Mouse (Mus musculus) left cerebral cortex, postnatal 10 days (tissue): ENCODE measurements at regions not wholly inside any gene's neighbourhood (a gene's known extent, or its start where the extent isn't known, plus 50 kb on each side); places are given as distances from the start of the nearest gene placed in this dataset.

Source experiments
- DNase-seq, 2 experiments: peaks; one replicate each; pipeline ENCODE4 v3.0.0; 2021 to 2022; ENCODE audit warnings: low spot score in 2 of 2, mixed read lengths in 1 of 2; ENCODE audit errors: extremely low spot score in 1 of 2
- intact Hi-C: fragments of 180-260 bp; cut with DNase I; formaldehyde crosslinking; loops from one replicate; pipeline ENCODE4 v1.15.1; 2025

DNA sequence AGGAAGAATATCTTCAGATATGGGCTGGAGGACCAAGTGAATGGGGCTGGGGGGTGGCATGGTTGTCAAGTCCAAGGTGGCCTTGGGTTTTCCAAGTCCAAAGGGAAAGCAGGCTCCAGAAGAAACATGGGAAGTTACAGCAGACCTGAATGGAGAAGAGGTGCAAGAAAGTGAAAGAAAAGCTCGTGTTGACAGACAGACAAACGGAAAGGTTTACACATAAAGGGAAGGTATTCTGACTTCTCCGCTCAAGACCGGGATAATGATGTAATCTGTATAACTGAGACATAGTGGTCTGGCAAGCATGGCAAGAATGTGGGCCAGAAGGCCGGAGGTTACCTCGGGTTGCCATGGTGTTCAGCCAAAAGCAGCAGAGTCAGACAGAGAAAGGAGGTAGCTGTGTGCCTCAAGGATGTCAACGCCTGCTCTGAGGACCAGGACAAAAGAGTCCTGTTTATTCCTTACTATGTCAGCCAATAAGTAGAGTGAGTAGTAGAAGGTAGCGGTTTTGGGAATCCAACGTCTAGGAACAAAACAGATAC is 50.8 kb upstream of the Elk3 start:
- intact Hi-C loops, result no loop called here
- no peak for DNase-seq

- intact Hi-C loops, result no loop called here
- no peak for DNase-seq
Measured at GRCm38 (mm10) chr10:93364108-93364793, 53.3 kb upstream of the Elk3 start.

- intact Hi-C loops, result no loop called here
- DNase-seq, result no peak
Measured at GRCm38 (mm10) chr10:93364881-93365280, 53.9 kb upstream of the Elk3 start.

DNA sequence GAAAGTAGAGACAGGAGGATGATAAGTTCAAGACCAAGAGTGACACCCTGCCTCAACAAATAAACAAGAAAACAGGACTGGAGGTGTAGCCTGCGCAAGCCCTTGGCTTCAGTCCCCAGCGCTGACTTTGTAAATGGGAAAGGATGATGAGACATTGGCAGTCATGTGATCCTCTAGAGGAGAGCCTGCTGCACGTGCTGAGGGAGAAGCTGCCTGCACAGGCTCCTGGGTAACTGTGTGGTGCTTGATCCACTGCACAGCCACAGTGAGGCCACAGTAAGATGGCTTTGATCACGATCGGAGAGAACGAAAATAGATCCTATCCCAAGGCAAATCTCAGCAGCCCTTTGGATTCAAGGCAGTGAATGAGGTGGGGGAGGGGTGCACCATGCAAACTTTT is 54.4 kb upstream of the Elk3 start:
- intact Hi-C loops, result no loop called here
- DNase-seq, result no peak

- intact Hi-C loops, result no loop called here
- no peak for DNase-seq
Measured at GRCm38 (mm10) chr10:93365824-93366223, 54.9 kb upstream of the Elk3 start.

DNA sequence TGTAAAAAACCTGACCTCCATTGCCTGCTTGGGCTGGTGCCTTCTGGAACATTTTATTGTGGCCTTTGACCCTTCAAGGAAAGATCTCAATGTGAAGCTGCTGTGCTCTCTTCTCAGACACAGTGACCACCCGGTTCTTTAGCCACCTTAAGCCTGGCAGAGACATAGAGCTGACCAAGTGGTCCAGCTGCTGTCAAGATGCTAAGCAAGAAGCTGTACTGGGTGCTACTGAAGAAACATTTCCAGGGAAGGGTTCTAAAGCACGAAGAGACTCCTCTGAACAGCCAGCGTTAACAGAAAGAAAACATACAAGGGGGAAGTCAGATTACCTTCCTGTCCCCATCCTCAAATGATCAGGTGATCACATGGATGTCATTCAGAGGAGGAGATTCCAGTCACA is 58.8 kb upstream of the Elk3 start:
- DNase-seq, result no peak
- intact Hi-C loops, result no loop called here

DNA sequence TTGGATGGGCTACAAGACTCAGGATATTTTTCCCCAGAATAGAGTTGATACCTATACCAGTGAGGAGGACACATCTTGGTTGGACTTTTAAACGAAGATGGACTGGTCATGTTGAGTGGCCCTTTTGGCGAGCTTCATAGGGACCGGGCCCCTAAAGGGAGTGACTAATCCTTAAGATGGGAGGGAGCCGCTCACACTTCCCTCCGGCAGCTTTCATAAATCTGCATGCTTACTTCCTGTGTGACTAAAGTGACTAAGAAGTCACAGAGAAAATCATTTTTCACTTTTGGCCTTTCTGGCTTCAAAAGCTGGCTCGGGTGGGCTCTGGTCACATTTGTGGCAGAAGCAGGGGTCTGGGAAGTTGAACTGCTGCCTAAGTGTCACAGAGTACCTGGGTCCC is 59.4 kb upstream of the Elk3 start:
- intact Hi-C loops, result no loop called here
- no peak for DNase-seq

GRCm38 (mm10) chr10:93372281-93372680 is 61.3 kb upstream of the Elk3 start:
- no peak for DNase-seq
- intact Hi-C loops, result no loop called here

GRCm38 (mm10) chr10:93373265-93373664 is 62.3 kb upstream of the Elk3 start:
- no peak for DNase-seq
- intact Hi-C loops, result no loop called here

- no peak for DNase-seq
- intact Hi-C loops, result no loop called here
Measured at GRCm38 (mm10) chr10:93373954-93374689, 63.2 kb upstream of the Elk3 start.

DNA sequence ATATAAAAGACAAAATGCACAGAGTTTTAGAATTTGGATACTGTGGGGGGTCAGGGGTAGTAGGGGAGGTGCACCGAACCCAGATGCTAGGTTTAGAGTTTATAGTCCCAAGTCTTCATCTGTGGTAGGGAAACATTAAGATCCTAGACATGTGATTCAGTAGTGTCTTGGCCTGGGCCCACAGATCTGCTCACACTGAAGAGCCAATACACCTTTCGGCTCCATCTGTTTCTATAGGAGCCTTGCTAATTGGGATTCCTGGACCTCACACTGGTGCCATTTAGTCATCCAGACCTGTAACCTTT is 63.7 kb upstream of the Elk3 start:
- DNase-seq, result no peak
- intact Hi-C loops, result no loop called here

- intact Hi-C loops, result no loop called here
Measured at GRCm38 (mm10) chr10:93375007-93375711, 64.2 kb upstream of the Elk3 start.

DNA sequence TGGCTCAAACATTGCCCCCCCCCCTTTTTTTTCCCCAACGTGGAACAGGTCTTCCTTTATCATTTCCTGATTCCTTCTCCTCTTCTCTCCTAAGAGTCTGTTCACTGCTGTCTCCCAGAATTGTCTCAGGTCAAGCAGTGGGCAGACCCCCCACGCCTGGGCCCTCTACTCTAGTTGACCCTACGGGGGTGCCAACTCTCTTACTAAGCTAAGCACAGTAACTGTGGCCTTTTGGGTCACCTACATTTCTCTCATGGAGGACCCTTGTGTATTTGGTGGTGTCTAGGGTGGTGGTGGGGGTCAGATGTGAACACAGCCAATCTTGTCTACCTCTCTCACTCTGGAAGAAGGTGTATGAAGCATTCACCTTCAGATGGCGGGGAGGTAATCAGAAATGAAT is 64.8 kb upstream of the Elk3 start:
- intact Hi-C loops, result no loop called here
- no peak for DNase-seq

More at GRCm38 (mm10) chr10:93375007-93375711, 64.2 kb upstream of the Elk3 start:
- peak in 1 of 2 experiments; percentile 47 for DNase-seq

- DNase-seq, result no peak
- intact Hi-C loops, result no loop called here
Measured at GRCm38 (mm10) chr10:93376457-93376941, 65.6 kb upstream of the Elk3 start.

GRCm38 (mm10) chr10:93389276-93389675 is 63.9 kb upstream of the Lta4h start:
- intact Hi-C loops, result no loop called here
- DNase-seq, result no peak

DNA sequence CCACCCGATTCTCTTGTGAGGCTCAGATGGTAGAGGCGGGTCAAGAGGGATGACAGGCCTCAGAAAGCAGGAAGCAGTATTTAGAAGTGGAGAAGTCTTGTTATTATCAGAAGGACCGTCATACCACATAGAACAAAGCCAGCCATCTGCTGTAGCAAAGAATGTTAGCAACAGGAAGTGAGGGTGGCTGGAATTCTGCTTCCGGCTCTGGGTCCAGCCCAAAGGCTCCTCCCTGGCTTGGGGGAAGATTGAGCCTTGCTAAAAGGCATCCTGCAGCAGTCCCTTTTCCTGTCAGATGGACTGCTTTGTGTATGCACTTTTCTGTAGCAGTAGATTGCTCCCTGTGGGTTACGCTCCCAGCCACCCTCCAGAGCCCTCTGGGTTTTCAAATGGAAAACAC is 61.9 kb upstream of the Lta4h start:
- intact Hi-C loops, result no loop called here
- DNase-seq, result peak in 1 of 2 experiments; percentile 43

DNA sequence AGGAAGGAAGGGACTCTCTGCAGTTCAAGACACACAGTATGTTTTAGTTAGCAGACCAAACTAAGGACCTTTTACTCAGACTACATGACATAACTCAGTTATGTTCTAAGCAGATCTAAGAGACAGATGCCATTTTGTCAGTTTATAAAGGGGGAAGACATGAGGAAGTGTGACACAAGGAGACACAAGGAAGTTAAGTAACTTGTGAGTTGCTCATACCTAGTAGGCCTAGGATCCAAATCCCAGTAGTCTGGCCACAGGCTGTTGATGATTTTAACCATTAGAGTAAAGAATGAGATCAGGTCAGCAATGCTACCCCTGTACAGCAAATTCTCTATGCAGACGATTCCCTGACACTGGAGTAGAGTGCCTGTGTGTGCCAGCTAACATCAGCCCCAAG is 59.3 kb upstream of the Lta4h start:
- intact Hi-C loops, result no loop called here
- no peak for DNase-seq

DNA sequence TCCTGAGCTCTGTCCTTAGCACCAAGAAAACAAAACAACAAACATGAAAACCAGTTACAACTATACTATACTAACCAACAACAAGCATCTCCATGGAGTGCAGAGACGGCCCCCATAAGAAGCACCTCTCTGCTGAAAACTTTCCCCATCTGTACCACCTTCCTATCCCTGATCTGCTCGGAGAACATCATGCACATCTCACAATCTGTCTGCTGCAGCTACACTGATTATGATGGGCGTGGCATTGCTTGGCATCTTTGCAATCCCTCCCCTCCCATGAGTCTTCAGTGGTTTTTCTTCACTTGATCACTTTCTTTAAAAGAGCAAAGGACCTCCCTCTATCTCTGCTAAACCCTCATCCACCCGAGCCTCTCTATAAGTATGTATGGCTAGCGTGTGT is 55.5 kb upstream of the Lta4h start:
- intact Hi-C loops, result no loop called here
- DNase-seq, result no peak

DNA sequence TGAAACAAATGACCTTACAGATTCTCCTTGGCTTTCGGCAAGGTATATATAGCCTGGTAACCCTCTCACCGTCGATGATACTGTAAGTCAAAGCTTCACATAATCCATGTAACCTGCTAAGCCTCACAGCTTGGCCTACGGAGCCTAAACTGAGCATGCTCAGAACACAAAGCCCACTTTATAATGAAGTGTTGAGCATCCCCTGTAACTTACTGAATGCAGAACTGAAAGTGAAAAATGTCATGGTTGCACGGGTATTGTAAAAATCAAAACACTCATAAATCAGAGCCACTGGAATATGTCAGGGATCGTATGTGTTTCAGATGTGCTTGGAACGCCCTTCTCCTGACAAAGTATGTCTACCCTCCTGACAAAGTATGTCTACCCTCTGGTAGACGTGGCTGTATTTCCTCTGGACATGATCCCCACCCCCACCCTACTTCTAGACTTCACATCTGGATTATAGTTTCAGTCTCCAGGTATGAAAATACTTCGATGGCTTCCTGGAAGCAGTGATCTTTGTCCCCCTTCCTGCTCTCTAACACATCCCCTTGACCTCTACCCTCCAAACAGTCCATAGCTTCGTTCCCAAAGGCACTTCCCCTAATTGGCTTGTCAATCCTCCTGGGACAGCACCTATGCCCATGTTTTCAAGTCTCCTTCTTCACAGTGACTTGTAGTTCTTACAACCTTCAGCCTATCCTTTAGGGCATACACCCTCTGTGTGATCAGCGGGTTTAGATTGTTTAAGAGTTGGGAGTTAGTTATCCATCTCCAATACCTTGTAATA is 54.5 kb upstream of the Lta4h start:
- intact Hi-C loops, result no loop called here
- DNase-seq, result no peak
